Mouse (Mus musculus): ENCODE results near the gene Cebpg.

Gene Cebpg

GRCm38 (mm10) chr7:35056436-35056864 lies at the start of gene Cebpg:
TSS of gene Cebpg (minus strand) at chr7:35056573.
- DNase-seq = peak; percentile 98

GRCm38 (mm10) chr7:35099528-35099927 lies 43.2 kb upstream of the Cebpg start:
- DNase-seq = no peak

- no peak for DNase-seq
Observed at GRCm38 (mm10) chr7:35098777-35099176, 42.4 kb upstream of the Cebpg start.

GRCm38 (mm10) chr7:35094975-35095678 lies 38.8 kb upstream of the Cebpg start:
- DNase-seq = no peak

GRCm38 (mm10) chr7:35090550-35090949 lies 34.2 kb upstream of the Cebpg start:
- no peak for DNase-seq

- no peak for DNase-seq
Observed at GRCm38 (mm10) chr7:35086271-35086861, 30.0 kb upstream of the Cebpg start.

- DNase-seq = no peak
Observed at GRCm38 (mm10) chr7:35084565-35085360, 28.4 kb upstream of the Cebpg start.

GRCm38 (mm10) chr7:35081406-35082104 lies 25.2 kb upstream of the Cebpg start:
- DNase-seq = no peak

- DNase-seq = no peak
Observed at GRCm38 (mm10) chr7:35080843-35081338, 24.5 kb upstream of the Cebpg start.

GRCm38 (mm10) chr7:35076645-35077044 lies 20.3 kb upstream of the Cebpg start:
- no peak for DNase-seq

- DNase-seq = no peak
Observed at GRCm38 (mm10) chr7:35066640-35067212, 10.4 kb upstream of the Cebpg start.

GRCm38 (mm10) chr7:35065958-35066357 lies 9.6 kb upstream of the Cebpg start:
- no peak for DNase-seq

- DNase-seq = no peak
Observed at GRCm38 (mm10) chr7:35064286-35065258, 8.2 kb upstream of the Cebpg start.

GRCm38 (mm10) chr7:35059467-35059866 lies 3.1 kb upstream of the Cebpg start:
- no peak for DNase-seq

- DNase-seq = no peak
Observed at GRCm38 (mm10) chr7:35058329-35058728, 2.0 kb upstream of the Cebpg start.

- DNase-seq = no peak
Observed at GRCm38 (mm10) chr7:35057569-35057968, 1.2 kb upstream of the Cebpg start.

- no peak for DNase-seq
Observed at GRCm38 (mm10) chr7:35056999-35057398, 626 bp upstream of the Cebpg start.

GRCm38 (mm10) chr7:35055619-35056435 lies 546 bp downstream of the Cebpg start:
- peak; percentile 33 for DNase-seq

- DNase-seq = no peak
Observed at GRCm38 (mm10) chr7:35054977-35055618, 1.3 kb downstream of the Cebpg start.

GRCm38 (mm10) chr7:35054286-35054685 lies 2.1 kb downstream of the Cebpg start:
- DNase-seq = no peak
